Comparison of ENCODE assay signal across 9 mouse cellular contexts in the genomic region with DNA sequence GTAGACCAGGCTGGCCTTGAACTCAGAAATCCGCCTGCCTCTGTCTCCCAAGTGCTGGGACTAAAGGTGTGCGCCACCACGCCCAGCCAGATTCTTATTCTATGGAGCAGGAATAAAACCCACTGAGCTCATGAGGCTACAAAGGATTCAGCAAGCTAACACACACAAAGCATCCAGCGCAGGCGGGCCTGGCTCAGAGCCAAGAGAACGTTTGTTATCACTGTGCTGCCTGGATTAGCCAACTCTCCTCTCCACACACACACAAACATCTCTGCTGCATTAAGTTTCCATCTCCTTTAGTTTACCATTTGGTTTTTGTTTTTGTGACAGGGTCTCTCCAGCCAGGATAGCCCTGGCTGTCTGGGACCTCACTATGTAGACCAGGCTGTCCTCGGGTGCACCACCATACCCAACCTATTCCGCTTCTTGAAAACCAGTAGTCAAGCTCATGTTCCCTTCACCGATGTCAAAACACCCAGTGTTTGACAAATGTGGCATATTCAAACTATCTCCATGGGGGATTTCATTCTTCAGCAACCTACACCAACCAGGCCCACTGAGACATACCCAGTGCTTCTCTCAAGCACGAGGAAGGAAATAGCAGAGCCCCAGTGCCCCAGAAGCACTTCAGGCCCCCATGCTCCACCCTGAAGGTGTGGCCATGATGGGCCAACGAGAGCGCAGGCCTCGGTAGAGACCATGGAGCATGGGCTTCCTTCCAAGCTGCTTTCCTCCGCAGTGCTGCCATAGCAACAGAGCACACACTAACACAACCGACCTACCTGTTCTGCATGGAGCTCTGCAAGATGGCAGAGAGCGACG. TPM values are rescaled to one million over a fixed set of nuclear protein-coding genes. Genes with fewer than 3 reads are reported as not detected.
DNase-seq lines count a peak whose midpoint lies in the region; ATAC-seq and TF ChIP-seq lines count a peak whose summit lies in the region.
"Had no signal": no experiment of that assay in that cellular context is flagged by ENCODE, and none has a peak within 500 bp of the region (broad histone marks: within the 10 kb centered on the region; RNA-seq: fewer than 3 reads in every experiment).

No protein-coding gene starts in this region.

- 0 out of 2 replicates have a peak overlapping the region, but pooled peaks have one; percentile 13 for H3K4me2 ChIP-seq in intestine, postnatal 0 days (replicated peaks; ENCODE audit: low read depth)
- no peak overlapping the region for H3K4me2 ChIP-seq in midbrain, embryonic 15.5 days
- H3K4me2 ChIP-seq: limb, embryonic 15.5 days had no signal

- WGBS in intestine, postnatal 0 days: 32% methylated on average over 17 of the region's 17 CpGs
- WGBS in midbrain, embryonic 15.5 days: 63% methylated on average over 17 of the region's 17 CpGs

- no peak overlapping the region for H3K9ac ChIP-seq in intestine, postnatal 0 days (ENCODE audit: low read depth, low read length)
- H3K9ac ChIP-seq in midbrain, embryonic 15.5 days: no peak overlapping the region
- H3K9ac ChIP-seq: limb, embryonic 15.5 days had no signal

- peak; percentile 67 for DNase-seq in NIH3T3 (ENCODE audit: low read depth)
- DNase-seq in adrenal gland, postnatal 36 days: peak; percentile 71 to 86
- DNase-seq in frontal cortex, postnatal 14 days (ENCODE audit: low spot score in 2 of 2): peak; percentile 61 to 67
- peak; percentile 82 to 87 for DNase-seq in left cerebral cortex, postnatal 25 days (ENCODE audit: low spot score in 2 of 2)
- DNase-seq in testis, postnatal 10 days (ENCODE audit: low spot score): peak; percentile 92
- no peak for DNase-seq in thymus, postnatal 4 days

- H3K4me1 ChIP-seq in intestine, postnatal 0 days (replicated peaks; ENCODE audit: control insufficient read depth, insufficient read depth, low read length): 0 out of 2 replicates have a peak, but pooled peaks cover 17% of the 10 kb centered on the region
- H3K4me1 ChIP-seq in midbrain, embryonic 15.5 days: peaks cover 16% of the 10 kb centered on the region

- H3K27ac ChIP-seq in intestine, postnatal 0 days (ENCODE audit: low read depth, low read length): peak overlapping the region; percentile 77
- peak overlapping the region; percentile 62 for H3K27ac ChIP-seq in midbrain, embryonic 15.5 days
- H3K27ac ChIP-seq: limb, embryonic 15.5 days had no signal

- intact Hi-C loops in left cerebral cortex, postnatal 25 days (cut with DNase I): no loop called here

- TF ChIP-seq CTCF in intestine, postnatal 0 days (IDR thresholded peaks at IDR 0.05; ENCODE audit: low read depth): no peak

- H3K9me3 ChIP-seq in intestine, postnatal 0 days (ENCODE audit: control insufficient read depth): no peaks in the 10 kb centered on the region
- H3K9me3 ChIP-seq in midbrain, embryonic 15.5 days: no peaks in the 10 kb centered on the region
- H3K9me3 ChIP-seq: limb, embryonic 15.5 days had no signal

- H3K27me3 ChIP-seq in intestine, postnatal 0 days (replicated peaks; ENCODE audit: control insufficient read depth, insufficient read depth, low read length): no peaks in the 10 kb centered on the region
- H3K27me3 ChIP-seq in midbrain, embryonic 15.5 days (replicated peaks): no peaks in the 10 kb centered on the region
- H3K27me3 ChIP-seq: limb, embryonic 15.5 days had no signal

- H3K36me3 ChIP-seq in intestine, postnatal 0 days (ENCODE audit: control insufficient read depth, insufficient read depth): peaks cover 61% of the 10 kb centered on the region
- H3K36me3 ChIP-seq in midbrain, embryonic 15.5 days (replicated peaks): peaks cover 66% of the 10 kb centered on the region

- no peak overlapping the region for H3K4me3 ChIP-seq in intestine, postnatal 0 days (ENCODE audit: low read depth, low read length)
- H3K4me3 ChIP-seq in midbrain, embryonic 15.5 days: no peak overlapping the region
- H3K4me3 ChIP-seq: limb, embryonic 15.5 days had no signal

- ATAC-seq in intestine, postnatal 0 days: peak; percentile 52
- peak; percentile 63 for ATAC-seq in midbrain, embryonic 15.5 days (replicated peaks)

RNA-seq across cellular contexts. Expression of a gene that starts 19.6 kb away (rescaled TPM):
- 10 to 100 TPM; 25.3 to 25.9 TPM for total RNA-seq in adrenal gland, postnatal 36 days (2021)
- 11.0 and 13.4 TPM in 2 replicates for polyA plus RNA-seq in intestine, postnatal 0 days (2015; fragmentation: Nextera tagmentation; extraction: Ambion mirVana)
- 100 to 1,000 TPM; 256 to 266 TPM for total RNA-seq in left cerebral cortex, postnatal 25 days (2021)
- 66.1 and 69.4 TPM in 2 replicates for polyA plus RNA-seq in midbrain, embryonic 15.5 days (2015; fragmentation: Nextera tagmentation; extraction: Ambion mirVana)

RNA-seq across cellular contexts. Expression of a gene that starts 22.4 kb away (rescaled TPM):
- 100 to 1,000 TPM; 154 to 181 TPM for total RNA-seq in adrenal gland, postnatal 36 days (2021)
- 134 and 145 TPM in 2 replicates for polyA plus RNA-seq in intestine, postnatal 0 days (2015; fragmentation: Nextera tagmentation; extraction: Ambion mirVana)
- total RNA-seq in left cerebral cortex, postnatal 25 days (2021): 100 to 1,000 TPM; 221 to 225 TPM
- 531 and 544 TPM in 2 replicates for polyA plus RNA-seq in midbrain, embryonic 15.5 days (2015; fragmentation: Nextera tagmentation; extraction: Ambion mirVana)

RNA-seq across cellular contexts. Expression of a gene that starts 51.1 kb away (rescaled TPM):
- total RNA-seq in adrenal gland, postnatal 36 days (2021): 10 to 100 TPM; 22.8 to 28.5 TPM
- 18.3 and 21.0 TPM in 2 replicates for polyA plus RNA-seq in intestine, postnatal 0 days (2015; fragmentation: Nextera tagmentation; extraction: Ambion mirVana)
- 10 to 100 TPM; 55.5 to 56.3 TPM for total RNA-seq in left cerebral cortex, postnatal 25 days (2021)
- 49.9 TPM in 2 replicates for polyA plus RNA-seq in midbrain, embryonic 15.5 days (2015; fragmentation: Nextera tagmentation; extraction: Ambion mirVana)

Comparison
In these comparisons a context has a peak if more than half of its experiments do, and no peak if none do; other contexts are left out.
1. RNA of a gene that starts 19.6 kb away (total RNA-seq): 256 to 266 TPM in left cerebral cortex, postnatal 25 days; 25.3 to 25.9 TPM in adrenal gland, postnatal 36 days; every median in the first group is over 4 times any median in the second.